Mouse (Mus musculus) cerebellum, adult 9-10 months (tissue): ENCODE results near the gene 3110018I06Rik.
A peak's percentile ranks its signal among the peaks of the same experiment; 100 is the strongest.

Source experiments
- DNase-seq: peaks from one replicate; pipeline ENCODE4 v3.0.0; 2022

The 3110018I06Rik gene

GRCm38 (mm10) chr12:107488371-107488770, at the start of gene 3110018I06Rik:
Gene 3110018I06Rik (plus strand): TSS chr12:107488632.
- DNase-seq = no peak

DNA sequence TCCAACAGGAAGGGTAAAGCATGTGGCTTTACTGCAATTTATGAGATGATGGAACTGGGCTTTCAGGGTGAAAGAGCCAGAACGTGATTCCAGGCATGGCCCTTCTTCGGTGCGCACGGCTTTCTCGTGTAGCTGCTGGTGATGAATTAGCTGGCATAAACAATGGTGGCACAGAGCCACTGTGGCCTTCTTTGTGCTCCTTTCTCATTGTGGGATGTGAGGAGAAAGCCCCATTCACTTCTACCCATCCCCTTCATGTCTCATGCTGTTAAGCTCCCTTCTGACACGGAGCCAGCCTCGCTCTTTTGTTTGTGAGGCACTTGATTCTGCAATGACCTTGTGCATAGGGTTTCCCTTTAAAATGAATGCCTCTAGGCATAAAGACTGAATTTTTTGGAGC, 43.8 kb upstream of the 3110018I06Rik start:
- DNase-seq = no peak

GRCm38 (mm10) chr12:107457835-107458234, 30.6 kb upstream of the 3110018I06Rik start:
- DNase-seq = no peak

- DNase-seq = no peak
Measured at GRCm38 (mm10) chr12:107464731-107465130, 23.7 kb upstream of the 3110018I06Rik start.

- DNase-seq = no peak
Measured at GRCm38 (mm10) chr12:107476441-107477291, 11.8 kb upstream of the 3110018I06Rik start.

DNA sequence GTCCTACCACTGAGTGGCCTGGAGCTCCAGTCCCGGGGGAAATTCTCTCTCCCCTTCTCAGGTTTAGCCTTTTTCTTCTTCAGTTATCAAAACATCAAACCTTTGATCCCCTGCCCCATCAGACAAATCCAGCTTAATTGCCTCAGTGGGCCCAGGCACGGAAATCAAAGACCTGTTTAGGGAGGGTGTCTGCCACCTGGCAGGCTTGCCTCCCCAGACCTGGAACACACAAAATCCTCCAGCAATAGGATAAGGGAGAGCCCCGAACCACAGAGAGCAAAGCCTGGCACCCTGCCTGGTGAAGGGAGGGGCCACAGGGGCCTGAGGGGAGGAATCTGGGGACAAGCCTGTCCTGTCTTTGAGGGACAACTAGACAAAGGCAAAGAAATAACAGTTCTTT, 9.1 kb upstream of the 3110018I06Rik start:
- DNase-seq = no peak

DNA sequence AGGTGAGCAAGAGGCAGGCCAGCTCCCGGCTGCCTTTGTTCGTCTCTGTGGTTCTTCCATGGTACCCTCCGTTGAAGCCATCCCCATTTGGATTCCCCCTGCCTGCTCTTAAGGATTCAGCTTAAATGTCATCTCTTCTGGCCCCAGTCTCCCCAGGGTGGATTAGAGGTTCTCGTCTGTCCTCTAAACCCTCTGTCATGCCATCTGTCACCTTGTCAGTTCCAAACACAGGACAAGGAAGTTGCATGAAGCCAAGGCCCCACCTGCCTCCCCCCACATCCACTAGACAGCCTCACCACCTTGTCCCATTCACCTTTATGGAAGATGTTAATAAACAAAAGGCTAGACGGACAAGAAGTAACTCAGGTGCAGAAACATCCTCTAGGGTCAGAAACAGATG, 5.4 kb upstream of the 3110018I06Rik start:
- DNase-seq = peak; percentile 33

- no peak for DNase-seq
Measured at GRCm38 (mm10) chr12:107491344-107491743, 2.9 kb downstream of the 3110018I06Rik start.

DNA sequence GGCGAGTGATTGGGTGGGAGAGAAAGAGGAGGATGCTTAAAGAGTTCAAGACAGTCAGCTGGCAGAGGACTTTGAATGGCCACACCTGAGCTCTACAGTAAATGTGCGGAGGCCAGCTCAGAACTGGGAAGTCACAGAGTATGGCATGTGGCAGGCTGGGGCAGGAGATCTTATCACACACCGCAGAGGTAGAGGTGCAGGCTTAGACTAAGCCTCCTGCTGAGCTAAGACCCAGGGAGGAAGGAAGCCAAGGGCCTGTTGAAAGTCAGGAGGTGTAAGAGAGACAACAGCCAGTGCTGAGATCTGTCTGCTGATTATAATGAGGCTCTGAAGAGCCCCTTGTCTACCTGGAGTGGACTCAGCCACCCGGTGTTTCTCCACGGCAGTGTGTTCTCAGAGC, 8.5 kb downstream of the 3110018I06Rik start:
- DNase-seq = no peak

DNA sequence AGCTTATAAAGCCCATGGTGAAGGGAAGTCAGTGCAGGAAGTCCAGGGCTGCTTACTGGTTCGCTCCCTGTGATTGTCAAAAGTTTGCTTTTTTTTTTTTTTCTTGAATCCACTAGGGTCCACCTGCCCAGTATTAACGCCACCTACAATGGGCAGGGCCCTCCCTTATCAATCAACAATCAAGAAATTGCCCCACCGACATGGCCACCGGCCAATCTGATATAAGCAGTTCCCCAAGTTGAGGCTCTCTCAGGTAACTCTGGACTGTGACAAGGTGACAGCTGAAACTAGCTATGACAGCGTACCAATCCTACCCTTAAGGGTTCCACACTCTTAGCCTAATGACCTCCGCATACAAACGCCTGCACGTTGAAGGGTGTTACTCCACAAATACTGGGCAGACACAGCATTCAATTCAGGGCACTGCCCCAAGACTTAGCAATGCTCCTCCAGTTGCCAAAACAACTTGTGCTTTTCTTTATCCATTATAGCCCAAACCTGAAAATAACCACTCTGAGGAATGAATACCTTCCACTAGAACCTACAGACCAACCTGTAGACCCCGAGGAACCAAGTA, 21.3 kb downstream of the 3110018I06Rik start:
- no peak for DNase-seq

DNA sequence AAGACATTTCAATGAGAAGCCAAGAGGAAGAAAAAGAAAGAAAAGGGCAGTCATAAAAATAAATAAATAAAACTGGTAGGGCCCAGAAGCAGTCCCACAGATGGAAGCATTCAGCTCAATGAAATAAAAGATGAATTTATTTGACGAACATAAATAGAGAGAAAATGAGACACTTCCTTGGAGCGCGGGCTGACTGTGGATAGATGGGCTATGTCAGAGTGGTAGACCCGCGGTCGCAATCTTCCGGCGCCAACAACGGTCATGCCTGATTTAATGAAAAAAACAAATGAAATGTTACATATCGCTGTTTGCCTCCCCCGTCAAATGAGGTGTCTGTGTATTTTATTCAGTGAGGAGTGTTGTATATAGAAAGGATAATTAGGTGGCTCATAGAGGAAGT, 22.7 kb downstream of the 3110018I06Rik start:
- DNase-seq = no peak

- DNase-seq = peak; percentile 15
Measured at GRCm38 (mm10) chr12:107516265-107517217, 28.1 kb downstream of the 3110018I06Rik start.

DNA sequence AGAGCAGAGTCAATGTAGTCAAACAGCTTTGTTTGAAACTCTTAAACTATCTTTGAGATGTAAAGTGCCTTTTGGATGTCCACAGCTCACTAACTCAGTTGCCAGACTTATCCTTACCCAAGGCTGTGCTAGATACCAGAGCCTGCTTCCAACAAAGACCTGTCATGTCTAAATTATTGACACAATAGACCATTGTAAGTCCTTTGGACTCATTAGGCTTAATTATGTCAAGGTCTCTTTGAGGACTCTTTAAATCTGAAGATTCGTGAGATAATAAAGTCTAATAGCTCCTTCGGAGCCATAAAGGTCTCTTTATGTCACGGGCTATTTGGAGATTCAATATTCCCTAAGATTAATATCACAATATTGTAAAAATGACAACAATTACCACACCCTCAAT, 32.5 kb downstream of the 3110018I06Rik start:
- DNase-seq = no peak

DNA sequence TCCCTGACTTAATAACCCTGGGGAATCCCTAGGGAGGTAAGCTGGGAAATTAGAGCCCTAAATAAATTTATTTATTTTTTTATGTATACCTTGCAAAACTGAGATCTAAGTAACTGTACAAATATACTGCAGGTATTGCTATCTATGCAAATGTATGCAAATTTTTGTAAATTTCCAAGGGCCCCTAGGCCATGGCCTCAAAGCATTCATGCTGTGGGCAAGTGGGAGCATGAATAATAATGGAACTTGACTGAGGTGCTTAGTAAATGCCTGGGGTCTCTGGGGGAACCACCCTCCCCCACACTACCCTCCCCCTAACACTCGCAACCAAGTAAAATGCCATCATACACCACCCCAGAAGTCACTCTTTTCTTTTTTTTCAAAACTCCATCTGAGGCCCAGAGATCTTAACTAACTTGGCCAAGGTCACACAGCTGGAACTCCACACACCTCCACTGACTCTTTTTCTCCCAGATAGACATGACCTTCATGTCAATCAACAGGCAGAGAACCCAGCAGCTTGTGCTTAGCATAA, 40.0 kb downstream of the 3110018I06Rik start:
- DNase-seq = no peak

GRCm38 (mm10) chr12:107532871-107533270, 44.4 kb downstream of the 3110018I06Rik start:
- DNase-seq = no peak
